Mouse (Mus musculus): ENCODE measurements around the gene Tmem189.

DNA sequence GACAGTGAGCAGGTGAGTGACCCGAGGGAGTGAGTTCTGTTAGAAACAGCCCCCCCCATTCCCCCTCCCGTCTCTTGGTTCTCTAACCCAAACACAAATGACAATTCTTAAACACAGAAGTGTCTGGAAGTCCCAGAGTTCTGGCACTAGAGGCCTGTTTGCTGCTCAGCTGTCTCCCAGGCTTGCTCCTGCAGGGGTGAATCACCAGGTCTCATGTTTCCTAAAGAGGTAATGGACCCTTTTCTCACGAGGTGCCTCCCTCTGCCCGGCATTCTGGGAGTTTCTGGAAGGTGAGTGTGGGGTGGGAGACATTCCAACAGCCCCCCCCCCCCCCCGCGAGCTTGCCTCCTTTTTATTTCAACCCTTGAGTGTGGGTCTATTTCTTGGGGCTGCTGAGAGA is 49.4 kb upstream of the Tmem189 start:
- TF ChIP-seq CTCF (IDR thresholded peaks at IDR 0.05; ENCODE audit: low read depth, low read length) (no peak), POLR2A (IDR thresholded peaks at IDR 0.05; ENCODE audit: extremely low read depth, insufficient read depth, low read length) (no peak)

Data from liver, adult 2 months (tissue).